Mouse (Mus musculus): ENCODE results near the gene Slc24a1. TPM values are rescaled to one million over a fixed set of nuclear protein-coding genes. Genes with fewer than 3 reads are reported as not detected.
A peak's percentile ranks its signal among the peaks of the same experiment; 100 is the strongest.

The Slc24a1 gene
- polyA plus RNA-seq, 1 experiment from 2014 or later, result not detected

DNA sequence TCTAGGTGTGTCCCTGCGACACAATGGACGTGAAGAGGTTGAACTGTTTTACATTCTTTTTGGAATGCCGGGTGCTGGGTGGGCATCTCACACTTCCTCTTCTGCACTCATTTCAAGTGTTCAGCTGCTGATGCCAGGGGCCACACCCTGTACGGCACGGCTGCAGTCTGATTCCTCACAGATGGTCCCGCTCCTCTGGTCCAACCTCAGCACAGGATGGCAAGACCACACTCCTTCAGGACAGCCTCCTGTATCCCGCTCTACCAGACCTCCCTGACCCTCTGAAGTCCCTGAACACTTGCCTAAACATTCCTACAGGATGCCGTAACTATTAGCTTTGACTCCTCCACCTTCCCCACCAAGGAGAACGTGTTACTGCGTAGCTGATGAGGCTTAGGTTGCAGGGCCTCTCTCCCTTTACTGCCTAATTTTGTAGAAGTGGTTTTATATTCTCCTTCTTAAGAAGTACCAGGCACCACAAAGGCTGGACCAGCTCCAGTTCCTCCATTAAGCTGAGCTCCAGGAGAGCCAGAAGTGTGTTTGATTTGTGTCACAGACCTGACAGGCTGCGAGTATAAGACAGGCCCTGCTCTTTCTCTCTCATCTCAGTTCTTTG, 10.6 kb downstream of the Slc24a1 start:
- no peak for ATAC-seq (ENCODE audit: low FRiP score, low TSS enrichment)
- WGBS, result 57% methylated on average over 11 of the region's 11 CpGs
- Histone ChIP-seq H3K27ac (ENCODE audit: low read depth, low read length) (no peak overlapping the region), H3K27me3 (ENCODE audit: control insufficient read depth, insufficient read depth, low read length) (no peaks in the 10 kb centered on the region), H3K4me3 (ENCODE audit: low read length) (no peak overlapping the region), H3K9me3 (ENCODE audit: control insufficient read depth, low read length) (no peaks in the 10 kb centered on the region), H3K4me1 (ENCODE audit: control insufficient read depth, insufficient read depth, low read length) (peaks cover 16% of the 10 kb centered on the region; the same call in 1 of the 2 replicates), H3K36me3 (ENCODE audit: control insufficient read depth, insufficient read depth, low read length) (no peaks in the 10 kb centered on the region), H3K4me2 (replicated peaks; ENCODE audit: low read depth, low read length) (no peak overlapping the region), H3K9ac (ENCODE audit: low read depth, low read length) (no peak overlapping the region)

DNA sequence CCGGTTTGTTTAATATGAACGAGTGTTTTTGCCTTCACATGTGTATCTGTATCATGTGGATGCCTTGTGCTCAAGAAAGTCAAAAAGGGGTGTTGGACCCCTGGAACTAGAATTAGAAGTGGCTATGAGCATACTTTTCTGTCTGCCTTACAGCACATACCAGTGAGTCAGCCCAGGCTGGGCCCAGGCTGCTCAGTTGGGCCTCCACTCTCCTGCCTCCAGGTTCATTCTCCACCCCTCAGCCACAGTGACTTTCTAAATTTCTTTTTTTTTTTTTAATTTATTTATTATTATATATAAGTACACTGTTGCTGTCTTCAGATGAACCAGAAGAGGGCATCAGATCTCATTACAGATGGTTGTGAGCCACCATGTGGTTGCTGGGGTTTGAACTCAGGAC, 11.6 kb downstream of the Slc24a1 start:
- Histone ChIP-seq H3K9ac (ENCODE audit: low read depth, low read length) (no peak overlapping the region), H3K27me3 (ENCODE audit: control insufficient read depth, insufficient read depth, low read length) (no peaks in the 10 kb centered on the region), H3K9me3 (ENCODE audit: control insufficient read depth, low read length) (no peaks in the 10 kb centered on the region), H3K4me3 (ENCODE audit: low read length) (no peak overlapping the region), H3K4me1 (ENCODE audit: control insufficient read depth, insufficient read depth, low read length) (peaks cover 10% of the 10 kb centered on the region; the same call in 1 of the 2 replicates), H3K36me3 (ENCODE audit: control insufficient read depth, insufficient read depth, low read length) (no peaks in the 10 kb centered on the region), H3K27ac (ENCODE audit: low read depth, low read length) (no peak overlapping the region), H3K4me2 (replicated peaks; ENCODE audit: low read depth, low read length) (no peak overlapping the region)
- 83% methylated on average over 2 of the region's 2 CpGs for WGBS
- no peak for ATAC-seq (ENCODE audit: low FRiP score, low TSS enrichment)

DNA sequence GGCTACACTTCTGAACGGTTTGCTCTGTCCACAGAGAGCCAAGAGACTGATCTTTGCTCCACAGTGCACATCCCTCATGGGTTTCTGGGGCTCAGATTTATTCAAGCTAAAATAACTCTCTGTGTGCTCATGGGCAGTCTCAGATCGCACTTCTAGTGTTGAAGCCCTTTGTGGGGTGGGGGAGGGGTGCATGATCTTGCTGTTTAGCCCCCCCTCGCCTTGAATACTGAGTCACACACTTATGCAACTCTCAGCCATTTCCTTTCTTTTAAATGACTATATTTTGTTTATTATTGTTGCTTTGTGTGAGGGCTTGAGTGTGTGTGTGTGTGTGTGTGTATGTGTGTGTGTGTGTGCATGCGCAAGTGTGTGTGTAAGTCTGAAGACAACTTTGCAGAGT, 12.1 kb downstream of the Slc24a1 start:
- Histone ChIP-seq H3K27ac (ENCODE audit: low read depth, low read length) (no peak overlapping the region), H3K9ac (ENCODE audit: low read depth, low read length) (no peak overlapping the region), H3K9me3 (ENCODE audit: control insufficient read depth, low read length) (no peaks in the 10 kb centered on the region), H3K4me1 (ENCODE audit: control insufficient read depth, insufficient read depth, low read length) (peaks cover 7% of the 10 kb centered on the region; the same call in 1 of the 2 replicates), H3K27me3 (ENCODE audit: control insufficient read depth, insufficient read depth, low read length) (no peaks in the 10 kb centered on the region), H3K4me3 (ENCODE audit: low read length) (no peak overlapping the region), H3K36me3 (ENCODE audit: control insufficient read depth, insufficient read depth, low read length) (no peaks in the 10 kb centered on the region), H3K4me2 (replicated peaks; ENCODE audit: low read depth, low read length) (no peak overlapping the region)
- ATAC-seq (ENCODE audit: low FRiP score, low TSS enrichment), result no peak
- 59% methylated on average over 4 of the region's 4 CpGs for WGBS

DNA sequence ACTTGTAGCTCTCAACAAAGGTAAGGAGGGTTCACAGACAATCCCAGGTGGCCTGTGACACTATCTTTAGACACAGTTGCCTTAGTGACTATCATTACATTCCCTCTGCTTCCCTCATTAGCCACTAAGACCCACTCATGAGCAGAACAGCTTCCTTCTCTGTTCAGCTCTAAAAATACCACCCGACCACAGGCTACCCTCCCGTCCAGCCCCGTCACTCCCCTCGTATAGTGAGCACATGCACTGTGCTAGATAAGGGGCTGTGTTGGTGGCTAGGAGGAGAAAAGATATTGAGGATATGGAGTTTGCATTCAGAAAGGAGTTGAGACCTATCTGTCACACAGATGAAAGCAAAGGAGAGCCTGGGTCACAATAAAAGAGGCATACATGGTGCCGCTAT, 12.9 kb downstream of the Slc24a1 start:
- Histone ChIP-seq H3K4me3 (ENCODE audit: low read length) (no peak overlapping the region), H3K4me1 (ENCODE audit: control insufficient read depth, insufficient read depth, low read length) (peaks cover 3% of the 10 kb centered on the region; the same call in 1 of the 2 replicates), H3K27me3 (ENCODE audit: control insufficient read depth, insufficient read depth, low read length) (no peaks in the 10 kb centered on the region), H3K36me3 (ENCODE audit: control insufficient read depth, insufficient read depth, low read length) (no peaks in the 10 kb centered on the region), H3K27ac (ENCODE audit: low read depth, low read length) (no peak overlapping the region), H3K9ac (ENCODE audit: low read depth, low read length) (no peak overlapping the region), H3K9me3 (ENCODE audit: control insufficient read depth, low read length) (no peaks in the 10 kb centered on the region), H3K4me2 (replicated peaks; ENCODE audit: low read depth, low read length) (no peak overlapping the region)
- no peak for ATAC-seq (ENCODE audit: low FRiP score, low TSS enrichment)
- 85% methylated on average over 5 of the region's 5 CpGs for WGBS

DNA sequence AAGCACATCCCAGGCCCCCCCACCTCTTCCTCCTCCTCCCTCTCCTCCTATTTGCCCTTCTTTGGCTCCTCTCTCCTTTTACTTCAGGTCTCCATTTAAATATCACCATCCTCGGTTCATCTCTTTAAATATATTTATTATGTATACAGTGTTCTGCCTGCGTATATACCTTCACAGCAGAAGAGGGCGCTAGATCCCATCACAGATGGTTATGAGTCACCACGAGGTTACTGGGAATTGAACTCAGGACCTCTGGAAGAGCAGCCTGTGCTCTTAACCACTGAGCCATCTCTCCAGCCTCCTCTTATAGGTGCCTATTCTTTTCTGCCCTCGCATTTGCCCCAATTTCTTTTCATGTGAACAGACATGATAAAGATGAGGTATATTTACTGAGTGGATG, 13.9 kb downstream of the Slc24a1 start:
- Histone ChIP-seq H3K27me3 (ENCODE audit: control insufficient read depth, insufficient read depth, low read length) (no peaks in the 10 kb centered on the region), H3K9ac (ENCODE audit: low read depth, low read length) (no peak overlapping the region), H3K4me2 (replicated peaks; ENCODE audit: low read depth, low read length) (no peak overlapping the region), H3K9me3 (ENCODE audit: control insufficient read depth, low read length) (no peaks in the 10 kb centered on the region), H3K4me1 (ENCODE audit: control insufficient read depth, insufficient read depth, low read length) (peaks cover 3% of the 10 kb centered on the region; the same call in 1 of the 2 replicates), H3K36me3 (ENCODE audit: control insufficient read depth, insufficient read depth, low read length) (no peaks in the 10 kb centered on the region), H3K4me3 (ENCODE audit: low read length) (no peak overlapping the region), H3K27ac (ENCODE audit: low read depth, low read length) (no peak overlapping the region)
- WGBS, result 64% methylated on average over 5 of the region's 5 CpGs
- ATAC-seq (ENCODE audit: low FRiP score, low TSS enrichment), result no peak

DNA sequence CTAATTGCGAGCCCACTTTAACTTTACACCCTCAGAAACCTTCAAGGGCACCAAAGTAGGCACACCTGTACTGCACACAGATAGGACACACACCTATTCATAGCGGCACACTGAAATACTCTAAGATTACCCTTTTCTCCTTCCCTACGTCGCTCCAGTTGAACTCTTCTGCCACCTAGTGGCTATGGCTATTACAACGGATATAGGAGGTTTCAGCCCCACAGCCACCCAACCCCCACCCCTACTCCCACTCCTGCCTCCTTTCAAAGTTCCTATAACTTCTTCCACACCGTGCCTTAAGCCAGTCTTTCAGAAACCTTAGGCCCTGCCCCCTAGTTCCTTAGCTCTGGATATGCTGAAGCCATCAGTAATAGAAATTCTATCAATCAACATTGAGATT, 14.9 kb downstream of the Slc24a1 start:
- Histone ChIP-seq H3K4me3 (ENCODE audit: low read length) (no peak overlapping the region), H3K27me3 (ENCODE audit: control insufficient read depth, insufficient read depth, low read length) (no peaks in the 10 kb centered on the region), H3K9me3 (ENCODE audit: control insufficient read depth, low read length) (no peaks in the 10 kb centered on the region), H3K27ac (ENCODE audit: low read depth, low read length) (no peak overlapping the region), H3K4me2 (replicated peaks; ENCODE audit: low read depth, low read length) (no peak overlapping the region), H3K36me3 (ENCODE audit: control insufficient read depth, insufficient read depth, low read length) (no peaks in the 10 kb centered on the region), H3K9ac (ENCODE audit: low read depth, low read length) (no peak overlapping the region), H3K4me1 (ENCODE audit: control insufficient read depth, insufficient read depth, low read length) (peaks cover 3% of the 10 kb centered on the region; the same call in 1 of the 2 replicates)
- 9% methylated on average over 6 of the region's 6 CpGs for WGBS
- no peak for ATAC-seq (ENCODE audit: low FRiP score, low TSS enrichment)

DNA sequence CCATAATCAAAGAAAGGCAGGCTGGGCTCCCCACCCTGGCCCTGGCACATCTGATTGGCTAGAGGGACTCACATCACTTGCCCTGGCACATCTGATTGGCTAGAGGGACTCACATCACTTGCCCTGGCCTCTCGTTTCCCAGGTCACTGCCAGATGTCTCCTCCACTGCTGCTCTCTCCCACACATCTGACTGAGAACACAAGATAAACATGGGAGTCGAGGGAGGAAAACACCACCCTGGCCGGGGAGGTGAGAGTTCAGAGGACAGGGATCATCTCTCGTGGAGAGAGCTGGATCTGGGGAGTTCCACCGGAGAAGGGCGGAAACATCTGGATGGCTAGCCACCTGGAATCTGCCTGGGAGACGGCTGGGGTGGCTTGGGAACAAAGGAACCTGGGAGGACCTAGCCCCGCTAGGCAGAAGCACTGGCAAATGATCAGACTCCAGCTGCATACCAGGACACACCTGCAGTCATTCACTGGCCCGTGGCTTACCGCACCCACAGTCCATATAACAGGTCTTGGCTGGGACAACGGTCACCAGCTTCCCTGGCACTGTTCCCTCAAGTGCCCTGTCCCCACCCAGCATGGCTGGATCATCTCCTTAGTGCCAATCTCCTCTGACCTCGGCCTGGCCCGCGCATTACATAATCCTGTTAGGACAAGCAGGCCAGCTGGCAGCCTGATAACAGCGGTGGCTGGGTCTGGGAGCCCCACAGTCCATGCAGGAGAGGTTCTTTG, 17.2 kb downstream of the Slc24a1 start:
- ATAC-seq (ENCODE audit: low FRiP score, low TSS enrichment), result peak; percentile 90; the same call in 1 of the 2 replicates
- Histone ChIP-seq H3K4me1 (ENCODE audit: control insufficient read depth, insufficient read depth, low read length) (no peaks in the 10 kb centered on the region), H3K27ac (ENCODE audit: low read depth, low read length) (peak overlapping the region; percentile 48), H3K9me3 (ENCODE audit: control insufficient read depth, low read length) (no peaks in the 10 kb centered on the region), H3K4me2 (replicated peaks; ENCODE audit: low read depth, low read length) (peak overlapping the region; percentile 37; the same call in 1 of the 2 replicates), H3K4me3 (ENCODE audit: low read length) (0 out of 2 replicates have a peak overlapping the region, but pooled peaks have one; percentile 4), H3K36me3 (ENCODE audit: control insufficient read depth, insufficient read depth, low read length) (no peaks in the 10 kb centered on the region), H3K9ac (ENCODE audit: low read depth, low read length) (no peak overlapping the region), H3K27me3 (ENCODE audit: control insufficient read depth, insufficient read depth, low read length) (no peaks in the 10 kb centered on the region)
- 33% methylated on average over 15 of the region's 15 CpGs for WGBS

DNA sequence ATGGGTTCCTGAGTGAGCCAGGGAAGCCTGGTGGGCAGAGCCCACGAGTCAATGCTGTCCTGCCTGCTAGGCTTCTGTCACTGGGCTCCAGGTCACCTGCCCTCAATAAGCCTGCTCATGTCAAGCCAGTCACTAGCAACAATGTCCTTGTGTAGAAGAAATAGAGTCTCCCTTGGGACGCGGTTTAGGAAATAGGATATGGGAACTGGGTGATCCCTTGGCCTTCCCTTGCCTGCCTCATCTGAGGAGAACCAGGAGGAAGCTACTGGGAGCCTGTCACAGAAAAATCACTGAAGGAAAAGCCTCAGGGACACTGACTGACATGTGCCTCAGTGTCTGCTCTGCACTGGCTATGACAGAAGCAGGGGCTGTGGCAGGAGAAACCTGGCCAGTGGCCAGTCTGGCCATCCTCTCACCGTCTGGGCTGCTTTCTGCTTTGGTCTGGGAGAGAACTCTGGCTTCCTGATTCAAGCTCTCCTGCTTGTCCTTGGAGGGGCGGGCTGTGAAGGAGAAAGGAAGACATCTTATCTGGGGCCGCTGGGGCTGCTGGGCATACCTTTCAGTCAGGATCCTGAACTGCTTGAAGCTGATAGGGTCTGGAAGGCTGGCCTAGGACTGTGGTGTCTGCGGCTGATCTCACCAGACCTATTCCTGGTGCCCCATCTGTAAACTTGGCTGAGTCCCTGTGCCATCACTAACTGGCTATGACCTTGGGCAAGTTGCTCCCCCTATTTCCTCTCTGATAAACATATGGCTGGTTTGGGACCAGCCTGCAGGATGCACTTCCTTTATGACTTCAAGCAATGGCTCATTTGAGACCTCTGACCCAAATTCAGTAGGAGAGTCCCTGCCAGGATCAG, 19.4 kb downstream of the Slc24a1 start:
- H3K4me2 ChIP-seq (replicated peaks; ENCODE audit: low read depth, low read length), result no peak overlapping the region
- H3K36me3 ChIP-seq (ENCODE audit: control insufficient read depth, insufficient read depth, low read length), result no peaks in the 10 kb centered on the region
- H3K27me3 ChIP-seq (ENCODE audit: control insufficient read depth, insufficient read depth, low read length), result no peaks in the 10 kb centered on the region
- no peaks in the 10 kb centered on the region for H3K4me1 ChIP-seq (ENCODE audit: control insufficient read depth, insufficient read depth, low read length)
- H3K9me3 ChIP-seq (ENCODE audit: control insufficient read depth, low read length), result no peaks in the 10 kb centered on the region
- 75% methylated on average over 7 of the region's 7 CpGs for WGBS
- no peak overlapping the region for H3K9ac ChIP-seq (ENCODE audit: low read depth, low read length)
- no peak for ATAC-seq (ENCODE audit: low FRiP score, low TSS enrichment)
- H3K27ac ChIP-seq (ENCODE audit: low read depth, low read length), result no peak overlapping the region
- H3K4me3 ChIP-seq (ENCODE audit: low read length), result no peak overlapping the region

Data from kidney, embryonic 14.5 days (tissue).